Mouse (Mus musculus) adrenal gland, postnatal 10 days (tissue): ENCODE results near the gene Obp2a. TPM values are rescaled to one million over a fixed set of nuclear protein-coding genes. Genes with fewer than 3 reads are reported as not detected.
A peak's percentile ranks its signal among the peaks of the same experiment; 100 is the strongest.
"Not testable (repeated sequence)": the region's sequence is repeated elsewhere in the genome, so short reads cannot be mapped to it uniquely, and the experiment has no call there.

Source experiments
- DNase-seq: peaks from one replicate; pipeline ENCODE4 v3.0.0; 2021; ENCODE audit warnings: mixed read lengths
- long read RNA-seq, 2 experiments: library from polyadenylated mRNA; stranded (forward); transcript quantifications; one replicate each; pipeline ENCODE4 v2.0.0; 2021
- total RNA-seq, 2 experiments: library from RNA; stranded (reverse); gene quantifications; 2 replicates each; pipeline ENCODE4 v1.2.3; 2021

Gene Obp2a
- 1 to 10 TPM; 2.4 to 2.6 TPM for total RNA-seq
- long read RNA-seq, experiment 1, transcript Obp2a-201 (7 exons, 744 nt) = major isoform, 5 of 8 reads
- long read RNA-seq, experiment 1, partial matches to known transcripts = 3 of 8 reads
- long read RNA-seq, experiment 1, other reads (novel, unspliced or antisense) = 0 of 8 reads
- long read RNA-seq, experiment 2, partial matches to known transcripts = 0 of 2 reads
- long read RNA-seq, experiment 2, other reads (novel, unspliced or antisense) = 0 of 2 reads

DNA sequence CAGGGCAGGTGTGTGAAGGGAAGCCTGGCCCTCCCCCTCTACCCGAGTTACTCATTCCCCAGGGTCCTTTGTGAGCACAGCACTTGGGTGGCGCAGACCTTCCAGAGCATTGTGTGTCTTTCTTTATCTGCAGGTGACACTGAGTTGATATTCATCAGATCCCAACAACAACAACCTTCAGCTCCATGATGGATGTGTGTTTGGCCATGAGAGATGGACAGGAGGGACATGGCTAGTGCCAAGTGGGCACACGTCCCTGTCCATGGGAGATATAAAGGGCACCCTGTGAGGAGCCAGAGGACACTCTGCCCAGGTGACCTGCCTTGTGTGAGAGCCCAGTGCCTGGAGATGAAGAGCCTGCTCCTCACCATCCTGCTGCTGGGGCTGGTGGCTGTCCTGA is at the start of gene Obp2a:
Gene Obp2a, plus strand, starts transcription at position 301 of the 400 bp plus-strand sequence.
- not testable (repeated sequence) for DNase-seq

- DNase-seq = no peak
These were observed 46.9 kb upstream of the Obp2a start, which contains the start of gene Lcn8 for GRCm38 (mm10) chr2:25652902-25653301. Gene Lcn8 (plus strand): TSS chr2:25653120.

GRCm38 (mm10) chr2:25654502-25654901 is 45.3 kb upstream of the Obp2a start:
- DNase-seq = no peak

DNA sequence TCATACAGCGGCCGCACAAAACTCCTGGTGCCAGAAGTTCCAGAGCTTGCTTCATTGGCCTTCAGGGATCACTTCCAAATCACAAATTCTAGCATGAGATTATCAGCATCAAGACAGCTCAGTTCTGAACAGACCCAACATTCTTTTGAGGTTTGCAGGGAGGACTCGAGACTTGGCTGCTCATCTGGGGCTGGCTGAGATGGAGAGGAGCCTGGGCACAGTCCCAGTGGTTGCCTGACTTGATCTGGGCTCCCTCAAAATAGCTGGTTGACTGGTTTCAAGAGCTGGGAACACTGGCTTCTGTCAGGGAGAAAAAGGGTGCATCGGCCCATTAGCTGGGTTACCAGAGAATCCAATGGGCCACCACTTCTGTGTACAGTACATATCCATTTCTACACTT is 43.2 kb upstream of the Obp2a start:
- no peak for DNase-seq

GRCm38 (mm10) chr2:25657246-25657645 is 42.6 kb upstream of the Obp2a start:
- peak; percentile 52 for DNase-seq

- no peak for DNase-seq
These were observed 42.2 kb upstream of the Obp2a start, which contains the start of gene Lcn5 for GRCm38 (mm10) chr2:25657652-25658051. Gene Lcn5 (plus strand): TSS chr2:25657952.

DNA sequence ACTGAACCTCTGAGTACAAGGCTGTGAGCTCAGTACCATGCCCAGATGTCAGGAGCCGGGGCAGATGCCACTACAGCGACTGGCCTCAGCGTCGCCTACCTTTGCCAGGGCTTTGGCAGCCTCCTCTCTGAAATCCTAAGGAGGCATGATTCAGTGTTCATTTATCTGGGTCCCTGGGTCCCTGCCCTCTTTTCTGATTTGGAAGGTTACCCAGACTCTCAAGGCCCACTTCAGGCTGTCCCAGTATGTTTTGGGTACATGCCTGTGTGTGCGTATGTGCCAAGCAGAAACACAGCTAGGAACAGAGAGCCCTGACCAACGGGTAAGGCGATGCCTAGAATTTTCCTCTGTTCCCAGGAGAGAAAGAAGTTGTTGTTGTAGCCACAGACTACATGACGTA is 39.6 kb upstream of the Obp2a start:
- DNase-seq = no peak

DNA sequence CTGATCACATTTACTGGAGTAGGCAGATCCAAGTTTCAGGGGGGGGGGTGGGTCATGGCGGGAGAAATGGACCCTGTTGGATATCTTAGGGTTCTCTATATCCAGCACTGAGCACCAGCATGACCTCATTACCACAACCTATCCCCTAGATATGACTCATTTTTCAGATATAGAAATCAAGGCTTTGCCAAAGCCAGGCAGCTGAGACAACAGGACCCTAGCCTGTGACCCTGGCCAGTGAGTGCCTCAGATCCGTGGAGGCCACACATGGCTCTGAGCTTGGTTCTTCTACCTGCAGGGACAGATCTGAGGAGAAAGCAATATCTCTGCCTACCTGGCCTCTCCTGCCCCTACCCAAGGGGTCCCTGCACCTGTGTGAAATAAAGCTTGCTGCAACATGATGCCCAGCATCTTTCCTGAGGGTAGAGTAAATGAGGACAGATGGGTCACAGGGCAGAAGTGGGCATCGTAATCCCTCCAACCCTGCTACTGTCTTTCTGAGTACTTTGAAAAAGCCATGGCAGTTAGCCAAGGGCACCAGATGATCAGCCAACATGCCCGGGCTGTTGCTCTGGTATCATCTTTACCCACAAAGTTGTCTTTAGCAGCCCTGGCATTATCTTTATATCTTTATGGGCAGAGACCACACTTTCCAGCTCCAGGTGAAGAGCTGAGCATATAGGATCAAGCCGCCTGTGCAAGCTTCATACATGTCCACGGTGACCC is 38.4 kb upstream of the Obp2a start:
- peak; percentile 25 for DNase-seq

DNA sequence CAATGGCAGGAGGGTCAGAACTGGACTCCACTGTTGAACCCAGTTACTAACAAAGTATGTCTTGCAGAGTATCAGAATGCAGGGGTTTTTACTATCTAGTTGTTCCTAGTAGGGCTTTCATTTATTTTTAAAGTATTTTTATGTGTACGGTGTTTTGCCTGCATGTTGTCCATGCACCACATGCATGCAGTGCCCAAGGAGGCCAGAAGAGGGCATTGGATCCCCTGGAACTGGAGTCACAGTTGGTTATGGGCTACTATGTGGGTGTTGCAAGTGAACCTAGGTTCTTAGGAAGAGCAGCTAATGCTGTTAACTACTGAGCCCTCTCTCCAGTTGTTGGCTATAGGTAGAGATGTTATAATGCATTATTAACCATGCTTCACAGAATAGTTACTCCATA is 36.3 kb upstream of the Obp2a start:
- peak; percentile 88 for DNase-seq

GRCm38 (mm10) chr2:25664125-25664524 is 35.7 kb upstream of the Obp2a start:
- no peak for DNase-seq

DNA sequence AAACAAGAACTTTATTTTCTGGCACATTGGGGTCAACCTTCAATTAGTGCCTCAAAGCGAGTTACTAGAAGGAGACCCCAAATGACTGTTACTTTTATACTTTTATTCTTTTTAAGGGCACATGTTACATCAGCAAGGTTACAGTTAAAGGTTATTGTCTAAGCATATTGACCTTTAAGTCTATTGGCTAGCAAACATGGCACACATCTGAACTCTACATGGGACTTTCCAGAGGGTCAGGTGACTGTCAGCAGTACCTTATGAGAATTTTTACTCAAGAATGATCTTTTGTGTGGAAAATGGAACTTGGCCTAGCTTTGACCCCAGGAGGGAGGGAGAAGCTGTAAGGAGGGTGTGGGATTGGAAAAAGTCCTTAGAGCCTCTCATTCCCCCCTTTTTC is 33.3 kb upstream of the Obp2a start:
- DNase-seq = no peak

GRCm38 (mm10) chr2:25676486-25676885 is 23.4 kb upstream of the Obp2a start, which contains the start of gene Lcn6:
Gene Lcn6 (plus strand): TSS chr2:25676786.
- DNase-seq = no peak

GRCm38 (mm10) chr2:25679559-25679958 is 20.3 kb upstream of the Obp2a start:
- no peak for DNase-seq

DNA sequence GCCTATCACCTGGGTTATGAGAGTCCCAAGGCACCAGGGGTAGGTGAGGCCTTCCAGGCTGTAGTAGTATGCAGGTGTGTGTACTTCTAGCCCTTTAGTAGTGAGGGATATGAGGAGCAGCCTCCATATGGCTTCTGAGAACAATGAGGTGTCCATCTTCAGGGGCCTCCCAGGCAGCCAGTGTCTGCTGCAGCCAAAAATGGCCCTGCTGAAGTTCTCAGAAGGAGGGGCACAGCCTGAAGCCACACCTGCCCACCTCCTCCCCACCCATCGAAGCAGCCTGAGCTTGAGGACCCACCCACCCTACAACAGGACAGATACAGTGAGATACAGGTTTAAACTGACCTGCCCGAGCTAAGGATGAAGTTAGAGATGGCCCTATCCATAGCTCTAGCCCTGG is 17.4 kb upstream of the Obp2a start, which contains the start of gene Lcn10:
Gene Lcn10, plus strand, starts transcription at position 301 of the 400 bp plus-strand sequence.
- DNase-seq = no peak

DNA sequence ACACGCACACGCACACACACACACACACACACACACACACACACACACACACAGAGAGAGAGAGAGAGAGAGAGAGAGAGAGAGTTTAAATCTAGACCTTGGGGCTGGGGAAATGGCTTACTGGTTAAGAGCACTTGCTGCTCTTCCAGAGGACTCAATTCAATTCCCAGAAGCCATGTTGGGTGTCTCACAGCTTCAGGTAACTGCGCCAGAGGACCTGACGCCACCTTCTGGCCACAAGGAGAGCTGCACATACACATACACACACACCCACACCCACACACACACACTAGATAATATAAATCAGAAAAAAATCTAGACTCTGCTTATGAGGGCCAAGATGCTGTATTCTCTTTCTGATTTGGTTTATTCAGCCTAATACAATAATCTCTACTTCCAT is 12.9 kb upstream of the Obp2a start:
- DNase-seq = no peak

DNA sequence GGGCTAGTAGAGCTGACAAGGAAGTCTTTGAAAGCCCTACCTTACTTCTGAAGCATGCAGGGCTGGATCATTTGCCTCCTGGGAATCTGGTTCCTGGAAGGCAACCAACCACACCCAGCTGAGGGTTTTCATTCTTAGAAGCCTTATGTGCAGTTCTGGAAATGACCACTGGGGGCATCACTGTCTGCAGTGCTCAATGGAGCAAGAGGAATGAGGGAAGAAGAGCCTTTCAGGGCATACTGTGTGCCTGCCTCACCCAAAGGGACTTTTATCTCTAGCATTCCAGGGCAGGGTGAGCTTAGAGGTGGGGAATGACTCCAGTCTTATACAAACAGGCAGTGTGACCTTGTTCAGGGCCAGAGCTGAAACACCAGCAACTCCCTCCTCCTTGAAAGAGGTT is 5.2 kb upstream of the Obp2a start:
- DNase-seq = peak; percentile 84

GRCm38 (mm10) chr2:25696951-25697350 is 2.9 kb upstream of the Obp2a start:
- peak; percentile 32 for DNase-seq

DNA sequence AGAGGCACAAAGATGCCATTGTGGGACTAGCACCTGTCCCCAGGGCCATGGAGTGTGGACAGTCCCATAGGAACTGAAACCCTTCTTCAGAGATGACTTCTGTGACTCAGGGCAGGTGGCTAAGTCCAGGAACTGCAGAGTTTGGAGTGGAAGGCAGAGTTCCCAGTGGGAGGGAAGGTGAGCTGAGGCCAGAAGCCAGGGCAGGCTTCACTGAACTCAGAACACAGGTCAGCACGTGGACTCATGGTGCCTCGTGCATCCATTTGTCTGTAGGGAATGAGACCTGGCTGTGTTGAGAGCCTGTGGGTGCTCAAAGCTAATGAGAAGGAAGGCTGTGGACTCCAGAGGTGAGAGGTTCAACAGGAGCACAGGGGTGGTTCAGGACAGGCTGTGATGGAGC is 1.1 kb upstream of the Obp2a start:
- DNase-seq = no peak

- no peak for DNase-seq
These were observed 1.2 kb downstream of the Obp2a start for GRCm38 (mm10) chr2:25701001-25701400.

DNA sequence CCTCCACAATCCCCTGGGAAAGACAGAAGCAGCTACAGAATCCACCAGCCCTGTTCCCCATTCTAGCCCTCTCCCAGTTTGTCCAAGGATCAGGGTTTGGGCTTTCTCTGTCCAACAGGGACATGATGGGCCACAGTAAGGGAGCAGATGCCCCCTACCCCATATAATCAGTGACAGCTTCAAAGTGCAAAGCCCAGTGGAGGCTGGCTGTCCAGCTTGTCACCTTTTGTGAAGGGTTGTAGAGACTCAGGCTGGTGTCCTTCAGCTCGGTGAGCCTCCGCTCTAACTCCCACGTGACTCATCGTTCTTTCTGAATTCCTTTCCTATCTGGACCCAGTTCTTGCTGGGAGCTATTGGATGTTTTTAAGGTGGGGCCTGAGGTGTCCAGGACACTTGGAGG is 3.9 kb downstream of the Obp2a start:
- DNase-seq = no peak

- peak; percentile 87 for DNase-seq
These were observed 7.0 kb downstream of the Obp2a start, which contains the start of gene Bmyc for GRCm38 (mm10) chr2:25706643-25707481. Gene Bmyc (plus strand): TSS chr2:25706739.

DNA sequence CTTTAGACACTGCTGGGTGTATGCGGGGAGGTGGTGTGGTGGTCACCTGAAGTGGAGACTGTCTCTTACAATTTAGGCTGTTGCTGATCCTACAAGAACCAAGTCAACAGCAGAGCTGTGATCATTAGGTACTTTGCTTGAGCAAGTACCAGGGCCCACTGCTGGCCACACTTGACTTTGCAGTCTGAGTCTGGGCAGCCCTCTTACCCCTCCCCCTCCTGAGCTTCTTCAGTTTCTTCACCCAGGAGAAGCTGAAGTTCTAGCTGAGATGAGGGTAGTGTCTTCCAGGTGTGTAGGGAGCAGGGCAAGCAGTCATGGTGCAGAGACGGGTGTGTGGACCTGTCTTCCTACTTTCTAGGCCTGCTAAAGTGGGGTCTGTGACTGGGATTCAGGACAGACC is 8.3 kb downstream of the Obp2a start:
- peak; percentile 53 for DNase-seq

DNA sequence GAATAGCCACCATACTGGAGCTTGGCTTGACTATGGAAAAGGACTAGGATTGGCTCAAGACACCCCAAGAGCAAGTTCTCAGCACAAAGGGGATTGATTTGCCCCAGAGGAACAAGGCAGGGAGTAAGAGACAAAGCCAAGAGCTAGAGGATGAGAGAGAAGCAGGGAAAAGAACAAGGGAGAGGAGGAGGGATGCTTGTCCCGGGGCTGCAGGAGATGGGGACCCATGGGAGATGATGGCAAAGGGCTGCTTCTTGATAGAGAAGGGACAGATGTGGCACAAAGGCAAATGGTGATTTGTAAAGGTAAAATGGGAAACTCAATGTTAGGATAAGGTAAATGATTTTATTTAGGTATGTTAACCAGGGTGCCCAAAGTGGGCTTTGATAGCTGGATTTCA is 9.2 kb downstream of the Obp2a start:
- DNase-seq = not testable (repeated sequence)
